Mouse (Mus musculus): ENCODE data around the gene Gm20741.

The Gm20741 gene

DNA sequence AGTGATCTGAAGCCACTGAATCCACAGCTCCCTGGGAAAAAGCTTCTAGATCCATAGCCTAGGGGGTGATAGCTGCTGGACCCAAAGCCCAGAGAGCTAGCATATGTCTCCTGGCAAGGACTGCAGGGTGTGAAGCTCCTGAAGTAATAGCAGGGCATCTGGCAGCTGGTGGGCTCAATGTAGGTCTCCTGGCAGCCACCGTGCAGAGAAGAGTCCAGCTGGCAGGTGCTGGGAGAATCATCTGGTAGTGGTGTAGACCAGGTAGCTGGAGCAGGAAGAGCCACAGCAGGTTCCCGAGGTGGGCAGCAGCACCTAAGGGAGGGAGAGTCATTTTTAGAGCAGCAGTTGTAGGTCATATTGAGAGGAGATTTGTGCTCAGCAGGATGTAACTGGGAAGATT lies at the start of gene Gm20741:
Gm20741 (minus strand) TSS at position 394 of the 400 bp plus-strand sequence.
- peak; percentile 40 for DNase-seq

DNA sequence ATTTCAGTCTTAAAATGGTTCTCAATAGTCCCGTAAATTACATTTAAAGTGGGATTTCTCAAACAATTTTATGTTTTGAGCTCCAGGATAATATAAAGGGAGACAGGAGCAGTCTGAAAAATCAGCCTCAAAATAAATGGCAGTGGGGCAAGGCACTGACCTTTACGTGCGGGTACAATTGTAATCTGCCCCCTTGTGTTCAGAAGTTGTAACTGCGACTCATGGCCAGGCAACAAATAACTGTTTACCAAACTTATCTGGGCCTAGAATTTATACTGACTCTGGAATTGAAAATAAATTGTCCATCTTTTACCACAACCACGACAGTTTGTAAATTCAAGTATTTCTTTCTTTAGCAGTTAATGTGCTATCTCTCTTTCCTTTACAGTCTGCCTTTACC lies 39.4 kb upstream of the Gm20741 start:
- DNase-seq, result peak; percentile 7

DNA sequence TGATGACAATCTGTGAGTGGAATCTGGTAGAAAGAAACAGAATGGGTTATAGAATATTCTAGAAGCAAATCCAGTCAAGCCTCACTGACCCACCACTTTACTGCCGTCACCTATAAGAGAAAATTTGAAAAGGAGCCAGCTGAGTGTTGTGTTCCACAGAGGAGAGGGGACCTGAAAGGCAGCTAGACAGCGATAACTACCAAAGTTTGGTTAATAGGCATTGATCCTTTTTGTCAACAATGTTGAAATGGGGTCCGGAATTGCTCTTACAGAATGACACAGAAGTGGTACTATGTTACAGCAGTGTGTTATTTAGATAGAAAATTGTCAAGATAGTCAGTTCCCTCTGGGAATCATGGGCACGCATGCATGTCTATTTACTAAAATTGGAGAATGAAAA lies 36.5 kb upstream of the Gm20741 start:
- DNase-seq, result no peak

DNA sequence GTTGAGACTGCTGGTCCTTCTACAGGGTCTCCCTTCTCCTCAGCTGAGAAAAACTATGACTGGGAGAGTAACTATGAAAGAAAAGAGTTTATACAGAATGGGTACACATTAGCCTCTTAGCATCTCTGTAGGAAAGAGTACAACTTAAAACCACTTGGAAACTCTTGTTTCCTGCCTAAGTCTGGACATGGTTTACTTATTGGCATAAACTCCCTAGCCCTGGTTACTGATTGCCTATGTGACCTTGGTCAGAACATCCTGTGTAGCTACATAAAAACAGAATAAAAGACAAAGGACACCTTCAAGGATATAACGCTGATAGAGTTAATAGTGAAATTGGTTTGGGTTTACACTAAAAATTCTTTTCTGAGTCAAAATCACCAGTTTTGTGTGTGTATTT lies 35.3 kb upstream of the Gm20741 start:
- no peak for DNase-seq

DNA sequence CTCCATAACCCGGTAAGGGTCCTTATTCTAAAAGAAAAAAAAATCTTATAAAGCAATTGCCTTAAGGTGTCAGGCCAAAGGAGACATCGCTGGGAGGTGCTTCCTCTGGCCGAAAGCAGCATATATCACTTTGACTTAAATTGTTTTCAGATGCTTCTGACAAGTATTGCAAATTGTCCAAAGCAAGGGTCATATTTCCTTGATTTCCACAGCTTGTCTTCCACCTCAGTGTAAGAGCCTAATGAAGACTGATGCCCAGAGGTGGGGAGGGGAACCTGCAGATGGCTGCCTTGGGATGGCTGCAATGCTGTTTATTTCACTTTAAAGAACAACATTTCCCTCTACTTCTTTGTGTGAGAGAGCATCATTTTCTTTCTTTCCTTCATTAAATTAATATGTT lies 15.0 kb upstream of the Gm20741 start:
- no peak for DNase-seq

DNA sequence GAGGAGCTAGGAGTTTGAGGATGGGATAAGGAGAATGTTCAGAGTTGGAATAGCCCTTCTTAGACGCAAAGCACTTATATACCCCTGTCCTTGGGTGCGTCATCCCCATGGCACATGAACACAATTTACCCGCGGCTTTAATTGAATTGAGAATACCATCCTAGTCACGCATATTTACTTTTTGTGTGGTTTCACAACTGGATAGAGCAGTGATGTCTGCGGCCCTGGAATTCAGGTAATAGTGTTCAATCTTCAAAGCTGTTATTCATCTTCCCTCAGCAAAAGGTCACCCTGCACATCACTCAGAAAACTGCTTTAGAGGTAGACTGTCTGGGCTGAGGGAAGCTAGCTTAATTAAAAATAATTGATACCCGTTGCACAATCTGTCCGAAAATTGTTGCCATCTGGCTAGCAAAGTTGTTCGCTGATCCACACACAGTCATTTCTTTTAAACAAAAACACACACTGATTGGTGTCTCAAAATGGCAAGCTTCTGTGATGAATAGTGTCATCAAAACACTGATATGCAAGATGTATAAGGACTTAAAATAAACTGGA lies 14.2 kb upstream of the Gm20741 start, which contains the start of gene Krtap14:
Krtap14 (minus strand) TSS at position 51 of the 558 bp plus-strand sequence.
- DNase-seq, result no peak

DNA sequence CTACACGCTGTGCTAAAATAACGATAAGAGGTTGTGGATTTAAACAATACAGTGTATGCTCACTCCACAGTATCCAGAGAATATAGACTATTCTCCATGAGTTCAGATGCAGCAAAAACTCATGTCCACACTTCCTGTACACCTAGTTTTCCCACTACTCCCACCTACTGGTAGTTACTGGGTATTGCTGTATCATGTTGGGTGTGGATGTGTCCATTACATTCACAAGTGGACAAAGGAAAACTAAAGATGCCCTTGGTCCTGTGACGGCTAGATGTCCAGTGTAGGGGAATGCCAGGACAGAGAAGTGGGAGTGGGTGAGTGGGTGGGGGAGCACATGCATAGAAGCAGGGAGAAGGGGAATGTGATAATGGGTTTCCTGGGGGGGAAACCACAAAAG lies 11.7 kb upstream of the Gm20741 start:
- DNase-seq, result no peak

DNA sequence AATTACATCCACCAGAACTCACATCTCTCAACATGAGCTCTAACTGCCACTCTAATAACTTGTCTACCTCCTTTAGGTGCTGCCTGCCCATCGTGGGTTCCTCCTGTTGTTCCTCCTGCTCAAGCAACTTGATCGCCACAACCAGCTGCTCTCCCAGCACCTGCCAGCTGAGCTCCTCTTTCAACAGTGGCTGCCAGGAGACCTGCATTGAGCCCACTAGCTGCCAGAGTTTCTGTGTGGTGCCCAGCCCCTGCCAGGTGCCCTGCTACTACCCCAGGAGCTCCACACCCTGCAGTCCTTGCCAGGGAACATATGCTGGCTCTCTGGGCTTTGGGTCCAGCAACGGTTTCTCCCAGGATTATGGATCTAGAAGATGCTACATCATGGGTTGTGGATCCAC lies 8.0 kb upstream of the Gm20741 start, which contains the start of gene Krtap15:
Krtap15 (plus strand) TSS at position 150 of the 400 bp plus-strand sequence.
- no peak for DNase-seq

DNA sequence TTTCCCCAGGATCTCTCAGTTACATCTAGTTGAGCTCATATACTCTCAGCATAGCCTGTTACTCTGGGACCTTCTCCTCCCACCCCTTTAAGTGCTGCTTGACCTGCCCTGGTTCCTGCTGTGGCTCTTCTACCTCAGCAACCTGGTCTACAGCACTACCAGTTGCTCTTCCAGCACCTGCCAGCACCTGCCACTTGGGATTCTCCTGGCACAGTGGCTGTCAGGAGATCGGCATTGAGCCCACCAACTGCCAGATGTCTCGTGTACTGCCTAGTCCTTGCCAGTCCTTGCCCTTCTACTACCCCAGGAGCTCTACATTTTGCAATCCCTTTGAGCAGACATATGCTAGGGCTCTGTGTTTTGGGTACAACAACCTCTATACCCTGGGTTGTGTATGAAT lies 25.2 kb downstream of the Gm20741 start:
- no peak for DNase-seq

DNA sequence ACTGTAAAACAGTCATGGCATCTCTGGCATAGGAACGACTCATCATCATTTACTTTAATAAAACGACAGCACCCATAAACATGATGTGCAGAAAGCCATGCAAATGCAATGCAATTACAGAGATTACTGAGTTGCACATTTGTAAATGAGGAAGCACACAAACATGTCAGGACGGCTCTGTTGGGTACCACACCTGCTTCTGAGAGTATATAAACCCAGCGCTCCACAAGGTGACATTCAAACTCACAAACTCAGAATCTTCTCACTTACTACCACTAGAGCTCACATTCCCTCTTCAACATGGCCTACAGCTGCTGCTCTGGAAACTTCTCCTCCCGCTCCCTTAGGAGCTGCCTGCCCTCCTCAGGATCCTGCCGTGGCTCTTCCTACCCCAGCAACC lies 34.4 kb downstream of the Gm20741 start, which contains the start of gene Gm5965:
Gm5965 (plus strand) TSS at position 301 of the 400 bp plus-strand sequence.
- DNase-seq, result no peak

DNA sequence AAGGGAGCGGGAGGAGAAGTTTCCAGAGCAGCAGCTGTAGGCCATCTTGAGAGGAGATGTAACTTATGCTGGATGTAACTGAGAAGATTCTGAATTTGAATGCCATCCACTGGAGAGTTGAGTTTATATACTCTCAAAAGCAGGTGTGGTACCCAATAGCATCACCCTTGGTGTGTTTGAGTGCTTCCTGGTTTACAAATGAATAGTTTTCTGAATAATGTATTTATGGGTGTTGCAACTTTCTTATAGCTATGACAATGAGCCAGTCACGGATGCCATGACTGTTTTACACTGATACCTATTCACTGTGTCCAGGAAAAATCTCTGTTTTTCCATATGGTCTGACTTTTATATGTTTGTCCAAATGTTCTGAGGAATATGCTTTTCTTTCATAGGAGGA lies 37.9 kb downstream of the Gm20741 start, which contains the start of gene 2310057N15Rik:
2310057N15Rik (minus strand) TSS at position 101 of the 400 bp plus-strand sequence.
- DNase-seq, result no peak
